Mouse (Mus musculus): ENCODE measurements around the gene Trafd1. TPM values are rescaled to one million over a fixed set of nuclear protein-coding genes. Genes with fewer than 3 reads are reported as not detected.

The Trafd1 gene
- total RNA-seq, 2 experiments from 2014 or later: 29.1 to 37.5 TPM

- ATAC-seq (replicated peaks; ENCODE audit: poor library complexity): no peak
Observed at GRCm38 (mm10) chr5:121386120-121386909, 883 bp upstream of the Trafd1 start.

GRCm38 (mm10) chr5:121384757-121385460 lies 523 bp downstream of the Trafd1 start:
- ATAC-seq (replicated peaks; ENCODE audit: poor library complexity): peak; percentile 18

- ATAC-seq (replicated peaks; ENCODE audit: poor library complexity): no peak
Observed at GRCm38 (mm10) chr5:121383857-121384756, 1.3 kb downstream of the Trafd1 start.

- ATAC-seq (replicated peaks; ENCODE audit: poor library complexity): no peak
Observed at GRCm38 (mm10) chr5:121380692-121381091, 4.7 kb downstream of the Trafd1 start.

GRCm38 (mm10) chr5:121378678-121379256 lies 6.7 kb downstream of the Trafd1 start:
- no peak for ATAC-seq (replicated peaks; ENCODE audit: poor library complexity)

- ATAC-seq (replicated peaks; ENCODE audit: poor library complexity): peak; percentile 69
Observed at GRCm38 (mm10) chr5:121376972-121377371, 8.5 kb downstream of the Trafd1 start.

- no peak for ATAC-seq (replicated peaks; ENCODE audit: poor library complexity)
Observed at GRCm38 (mm10) chr5:121374790-121375189, 10.6 kb downstream of the Trafd1 start.

- no peak for ATAC-seq (replicated peaks; ENCODE audit: poor library complexity)
Observed at GRCm38 (mm10) chr5:121371712-121372111, 13.7 kb downstream of the Trafd1 start.

- ATAC-seq (replicated peaks; ENCODE audit: poor library complexity): no peak
Observed at GRCm38 (mm10) chr5:121367255-121367654, 18.2 kb downstream of the Trafd1 start.

- no peak for ATAC-seq (replicated peaks; ENCODE audit: poor library complexity)
Observed at GRCm38 (mm10) chr5:121366449-121367225, 18.8 kb downstream of the Trafd1 start.

- no peak for ATAC-seq (replicated peaks; ENCODE audit: poor library complexity)
Observed at GRCm38 (mm10) chr5:121363441-121363840, 22.0 kb downstream of the Trafd1 start.

GRCm38 (mm10) chr5:121361696-121362095 lies 23.7 kb downstream of the Trafd1 start:
- ATAC-seq (replicated peaks; ENCODE audit: poor library complexity): no peak

- ATAC-seq (replicated peaks; ENCODE audit: poor library complexity): no peak
Observed at GRCm38 (mm10) chr5:121359229-121359628, 26.2 kb downstream of the Trafd1 start.

- 0 out of 2 replicates have a peak, but pooled peaks have one; percentile 12 for ATAC-seq (replicated peaks; ENCODE audit: poor library complexity)
Observed at GRCm38 (mm10) chr5:121343997-121344396, 41.4 kb downstream of the Trafd1 start.

GRCm38 (mm10) chr5:121342490-121342889 lies 42.9 kb downstream of the Trafd1 start:
- ATAC-seq (replicated peaks; ENCODE audit: poor library complexity): no peak

- ATAC-seq (replicated peaks; ENCODE audit: poor library complexity): peak; percentile 44
Observed at GRCm38 (mm10) chr5:121340965-121341473, 44.4 kb downstream of the Trafd1 start.

GRCm38 (mm10) chr5:121339507-121340230 lies 45.8 kb downstream of the Trafd1 start:
- ATAC-seq (replicated peaks; ENCODE audit: poor library complexity): no peak

- no peak for ATAC-seq (replicated peaks; ENCODE audit: poor library complexity)
Observed at GRCm38 (mm10) chr5:121336776-121337175, 48.7 kb downstream of the Trafd1 start.

GRCm38 (mm10) chr5:121336009-121336408 lies 49.4 kb downstream of the Trafd1 start:
- no peak for ATAC-seq (replicated peaks; ENCODE audit: poor library complexity)
